Mouse (Mus musculus) cortical plate, adult 2 months (tissue): ENCODE measurements around the gene Bcar3. TPM values are rescaled to one million over a fixed set of nuclear protein-coding genes. Genes with fewer than 3 reads are reported as not detected.

Source experiments
- H3K27ac ChIP-seq: fragments of 200-500 bp; 2 replicates; pipeline ENCODE4 v1.5.1; 2012; ENCODE audit warnings: low read length, control low read depth, inconsistent platforms; ENCODE audit not compliant: insufficient read depth
- H3K4me1 ChIP-seq: fragments of 200-500 bp; 2 replicates; pipeline ENCODE4 v1.6.1; 2011; ENCODE audit warnings: low read length; ENCODE audit not compliant: control insufficient read depth, insufficient read depth
- H3K4me3 ChIP-seq: fragments of 200-500 bp; 2 replicates; pipeline ENCODE4 v1.5.1; 2011; ENCODE audit warnings: mild to moderate bottlenecking, low read length, control low read depth; ENCODE audit not compliant: insufficient read depth
- CTCF ChIP-seq: fragments of 200-500 bp; IDR thresholded peaks from 2 replicates; pipeline ENCODE4 v1.5.1; 2011; ENCODE audit warnings: mild to moderate bottlenecking, control low read depth, low read length; ENCODE audit not compliant: insufficient read depth; ENCODE audit errors: extremely low read depth
- POLR2A ChIP-seq: fragments of 200-500 bp; IDR thresholded peaks from 2 replicates; pipeline ENCODE4 v1.6.1; 2011; ENCODE audit warnings: mild to moderate bottlenecking, low read length, control low read depth; ENCODE audit not compliant: insufficient read depth; ENCODE audit errors: extremely low read depth
- polyA plus RNA-seq: library from polyadenylated mRNA; depleted of rRNA; stranded (reverse); fragments of >200 nt; gene quantifications from 2 replicates; pipeline ENCODE4 v1.2.3, GENCODE M21; 2012; rRNA removed

The Bcar3 gene
- polyA plus RNA-seq, 1 experiment, result 15.8 TPM

DNA sequence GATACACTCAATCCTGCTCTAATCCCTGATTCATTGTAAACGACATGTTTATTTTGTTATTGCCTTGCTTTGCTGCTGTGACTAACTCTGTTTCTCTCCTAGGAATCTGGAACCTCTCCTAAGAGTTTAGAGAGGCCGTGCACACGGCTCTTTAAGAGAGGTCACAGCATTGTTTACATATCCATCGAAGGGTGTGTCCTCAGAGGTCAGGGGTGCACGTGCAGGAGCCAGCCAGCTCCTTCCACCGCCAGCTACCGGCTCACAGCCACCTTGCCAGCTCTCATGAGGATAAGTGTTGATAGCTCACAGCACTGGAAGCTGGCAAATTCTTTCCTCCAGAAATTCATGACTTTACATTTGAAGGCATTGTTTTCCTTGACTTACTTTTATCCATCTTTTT, 271.3 kb downstream of the Bcar3 start:
- H3K27ac ChIP-seq, result no peak overlapping the region
- TF ChIP-seq CTCF, result no peak
- no peak for TF ChIP-seq POLR2A
- no peak overlapping the region for H3K4me3 ChIP-seq
- H3K4me1 ChIP-seq, result no peaks in the 10 kb centered on the region

DNA sequence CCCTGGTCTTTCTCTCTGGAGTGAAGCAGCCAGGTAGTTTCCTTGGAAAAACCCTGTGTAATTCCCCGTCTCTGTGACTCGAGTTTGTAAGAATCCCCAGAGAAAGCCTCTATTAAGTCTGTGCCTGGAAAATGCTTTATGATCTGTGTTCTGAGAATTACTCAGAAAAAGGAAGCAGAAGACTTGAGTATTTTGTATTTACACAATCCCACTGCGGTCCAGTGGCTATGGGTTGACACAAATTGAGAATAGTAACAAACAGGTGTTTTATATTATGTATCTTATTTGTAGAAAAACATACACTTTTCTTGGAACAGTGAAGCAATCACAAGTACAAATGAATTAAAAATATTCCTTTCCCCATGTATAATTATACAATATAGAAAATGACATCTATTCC, 272.2 kb downstream of the Bcar3 start:
- Histone ChIP-seq H3K27ac (no peak overlapping the region), H3K4me1 (no peaks in the 10 kb centered on the region), H3K4me3 (no peak overlapping the region)
- TF ChIP-seq POLR2A (no peak), CTCF (no peak)

DNA sequence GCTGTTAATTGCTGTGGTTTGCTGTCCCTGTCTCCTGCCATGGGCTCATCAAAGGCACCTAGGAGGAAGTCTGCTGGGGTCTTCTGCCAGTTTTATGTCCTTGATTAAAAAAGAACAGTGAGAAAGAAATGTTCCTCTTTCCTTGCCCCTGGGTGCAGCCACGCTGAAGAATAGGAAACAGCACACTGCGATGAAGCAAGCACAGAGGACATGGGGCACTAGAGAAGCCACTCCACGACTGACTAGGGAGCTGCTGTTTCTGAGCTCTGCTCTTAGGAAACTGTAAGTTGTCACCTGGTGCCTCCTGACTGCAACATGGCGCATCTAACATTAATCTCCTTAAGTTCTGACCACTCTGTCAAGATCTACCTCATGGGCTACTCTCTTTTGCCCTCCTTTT, 272.6 kb downstream of the Bcar3 start:
- Histone ChIP-seq H3K4me3 (no peak overlapping the region), H3K4me1 (no peaks in the 10 kb centered on the region), H3K27ac (no peak overlapping the region)
- TF ChIP-seq POLR2A (no peak), CTCF (no peak)

DNA sequence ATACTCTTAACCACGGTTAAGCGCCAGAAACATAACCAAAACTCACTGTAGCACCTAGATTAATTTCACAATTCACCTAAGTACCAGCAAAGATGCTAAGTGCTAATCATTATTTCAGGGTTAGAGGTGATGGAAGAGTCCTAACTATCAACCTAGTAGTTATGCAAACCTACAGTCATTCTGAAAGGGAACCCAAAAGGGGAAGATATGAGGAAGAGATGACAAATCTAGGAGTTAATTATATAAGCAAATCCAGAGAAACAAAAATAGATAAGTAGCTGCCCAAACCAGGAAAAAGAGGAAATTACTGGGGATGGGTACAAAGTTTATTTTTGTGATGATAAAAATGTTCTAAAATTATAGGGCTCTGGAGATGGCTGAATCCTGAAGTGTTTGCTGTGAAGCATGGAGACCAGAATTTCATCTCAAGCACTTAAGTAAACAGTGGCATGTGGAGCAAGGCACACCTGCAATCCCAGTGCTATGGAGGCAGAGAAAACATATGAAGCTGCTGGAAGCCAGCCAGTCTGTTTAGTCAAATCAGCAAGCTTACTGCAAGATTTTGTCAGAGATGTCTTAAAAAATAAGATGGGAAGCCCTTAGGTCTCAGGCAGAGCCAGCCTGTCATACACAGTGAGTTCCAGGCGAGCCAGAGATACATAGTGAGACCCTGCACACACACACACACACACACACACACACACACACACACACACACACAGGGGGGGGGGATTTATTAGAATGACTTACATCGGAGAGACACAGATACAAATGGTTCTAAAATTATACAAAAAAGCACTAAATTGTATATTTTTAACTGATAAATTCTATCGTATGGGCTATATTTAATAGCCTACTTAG, 279.7 kb downstream of the Bcar3 start:
- Histone ChIP-seq H3K4me1 (peaks cover 2% of the 10 kb centered on the region; the same call in 1 of the 2 replicates), H3K4me3 (no peak overlapping the region), H3K27ac (0 out of 2 replicates have a peak overlapping the region, but pooled peaks have one; percentile 65)
- TF ChIP-seq CTCF, result no peak
- no peak for TF ChIP-seq POLR2A

DNA sequence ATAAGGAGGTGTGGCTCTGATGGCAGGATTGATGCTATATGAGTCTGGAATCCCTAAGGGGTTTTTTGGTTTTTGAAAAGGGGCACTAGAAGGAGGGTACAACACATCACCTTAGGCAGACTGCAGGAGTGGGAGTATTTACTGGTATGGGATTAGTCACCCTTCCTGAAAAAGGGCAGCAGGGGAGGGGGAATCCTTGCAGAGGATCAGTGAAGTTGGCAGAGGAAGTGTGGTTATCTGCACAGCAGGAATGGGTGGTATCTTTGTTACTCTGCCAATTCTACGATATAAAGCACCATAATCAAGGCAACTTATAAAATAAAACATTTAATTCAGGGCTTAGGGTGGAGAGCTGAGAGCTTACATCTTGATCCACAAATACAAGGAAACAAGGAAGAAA, 281.0 kb downstream of the Bcar3 start:
- peaks cover 2% of the 10 kb centered on the region; the same call in 1 of the 2 replicates for H3K4me1 ChIP-seq
- no peak overlapping the region for H3K27ac ChIP-seq
- no peak overlapping the region for H3K4me3 ChIP-seq
- TF ChIP-seq CTCF (no peak), POLR2A (no peak)

DNA sequence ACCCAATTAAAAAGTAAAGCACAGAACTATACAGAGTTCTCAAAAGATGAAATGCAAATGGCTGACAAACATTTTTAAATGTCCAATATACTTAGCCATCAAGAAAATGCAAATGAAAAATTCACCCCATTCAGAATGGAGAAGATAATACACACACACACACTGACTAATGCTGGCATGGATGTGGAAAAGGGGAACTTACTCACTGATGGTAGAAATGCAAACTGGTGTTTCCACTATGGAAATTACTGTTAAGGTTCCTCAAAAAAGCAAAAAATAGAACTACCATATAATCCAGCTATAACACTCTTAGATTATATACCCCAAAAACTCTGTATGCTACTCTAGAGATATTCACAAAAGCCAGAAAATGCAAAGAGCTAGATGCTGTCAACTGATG, 283.4 kb downstream of the Bcar3 start:
- peaks cover 2% of the 10 kb centered on the region; the same call in 1 of the 2 replicates for H3K4me1 ChIP-seq
- TF ChIP-seq CTCF (no peak), POLR2A (no peak)
- H3K4me3 ChIP-seq, result no peak overlapping the region
- H3K27ac ChIP-seq, result no peak overlapping the region

Other genes with a start within 250 kb of the Bcar3 start
- gene Abca4, start 249.7 kb upstream of the Bcar3 start, polyA plus RNA-seq, result 3.6 and 3.7 TPM in 2 replicates
- 46.6 and 49.5 TPM in 2 replicates for gene Gclm, start 48.6 kb upstream of the Bcar3 start, polyA plus RNA-seq
- 17.0 and 17.6 TPM in 2 replicates for gene Dnttip2, start 19.7 kb upstream of the Bcar3 start, polyA plus RNA-seq